ENCODE assay signal across 23 mouse cellular contexts in the genomic region with DNA sequence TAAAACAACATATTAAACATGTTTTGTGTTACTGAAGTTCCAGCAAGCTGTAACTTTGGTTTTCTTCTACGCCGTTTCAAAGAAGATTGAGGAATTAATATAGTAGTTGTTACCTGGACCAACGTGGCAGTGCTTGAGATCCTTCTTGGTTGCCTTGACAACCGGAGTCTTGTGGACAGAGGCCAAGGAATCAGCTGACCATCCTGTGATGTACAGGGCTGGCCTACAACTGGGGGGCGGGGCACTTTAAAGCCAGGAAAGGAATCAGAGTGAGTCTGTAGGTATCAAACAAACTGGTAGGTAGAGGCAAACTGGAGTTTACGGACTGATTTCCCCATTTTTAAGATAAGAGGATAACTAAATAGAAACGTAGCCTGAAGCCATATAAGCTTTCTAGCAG.
A peak's percentile ranks its signal among the peaks of the same experiment; 100 is the strongest.
DNase-seq lines count a peak whose midpoint lies in the region; ATAC-seq lines count a peak whose summit lies in the region.
"Had no signal": no experiment of that assay in that cellular context is flagged by ENCODE, and none has a peak within 500 bp of the region (broad histone marks: within the 10 kb centered on the region; RNA-seq: fewer than 3 reads in every experiment).

No protein-coding gene starts in this region.

- DNase-seq in heart, adult 11 months: peak; percentile 56
- no peak for DNase-seq in heart, postnatal 4 days
- peak; percentile 43 to 44 for DNase-seq in kidney, adult 8-10 months
- DNase-seq in NIH3T3 (ENCODE audit: low read depth): peak; percentile 37
- peak; percentile 62 to 65 for DNase-seq in kidney, postnatal 25 days
- no peak for DNase-seq in spleen, postnatal 4 days (ENCODE audit: low spot score in 2 of 2)
- no peak for DNase-seq in heart, postnatal 10 days
- DNase-seq: cerebellum, adult 2 months; gastrocnemius, postnatal 10 days; heart, adult 2 months; lung, adult 18-20 months; lung, postnatal 14 days; right cerebral cortex, postnatal 14 days; spleen, adult 18-20 months; thymus, adult 2 months had no signal

- H3K9ac ChIP-seq in kidney, embryonic 14.5 days (ENCODE audit: low read depth, low read length): no peak overlapping the region
- H3K9ac ChIP-seq: forebrain, embryonic 12.5 days; stomach, embryonic 15.5 days had no signal

- H3K4me3 ChIP-seq in kidney, embryonic 14.5 days (ENCODE audit: low read length): no peak overlapping the region
- H3K4me3 ChIP-seq: embryonic facial prominence, embryonic 10.5 days; forebrain, embryonic 12.5 days; heart, adult 2 months; left cerebral cortex, adult 2 months; limb, embryonic 10.5 days; stomach, embryonic 15.5 days had no signal

- no peak overlapping the region for H3K4me2 ChIP-seq in kidney, embryonic 14.5 days (replicated peaks; ENCODE audit: low read depth, low read length)
- H3K4me2 ChIP-seq: forebrain, embryonic 12.5 days; stomach, embryonic 15.5 days had no signal

- no peak for ATAC-seq in kidney, embryonic 14.5 days (ENCODE audit: low FRiP score, low TSS enrichment)
- ATAC-seq: inflammation-experienced regulatory T-cells, adult 6 months had no signal

- no peak overlapping the region for H3K27ac ChIP-seq in kidney, embryonic 14.5 days (ENCODE audit: low read depth, low read length)
- H3K27ac ChIP-seq: embryonic facial prominence, embryonic 10.5 days; forebrain, embryonic 12.5 days; heart, adult 2 months; left cerebral cortex, adult 2 months; limb, embryonic 10.5 days; stomach, embryonic 15.5 days had no signal

- no peaks in the 10 kb centered on the region for H3K9me3 ChIP-seq in kidney, embryonic 14.5 days (ENCODE audit: control insufficient read depth, low read length)
- H3K9me3 ChIP-seq: embryonic facial prominence, embryonic 10.5 days; forebrain, embryonic 12.5 days; G1E; limb, embryonic 10.5 days; stomach, embryonic 15.5 days had no signal

- H3K4me1 ChIP-seq in kidney, embryonic 14.5 days (ENCODE audit: control insufficient read depth, insufficient read depth, low read length): no peaks in the 10 kb centered on the region
- H3K4me1 ChIP-seq: forebrain, embryonic 12.5 days; stomach, embryonic 15.5 days had no signal

- no peaks in the 10 kb centered on the region for H3K36me3 ChIP-seq in kidney, embryonic 14.5 days (ENCODE audit: control insufficient read depth, insufficient read depth, low read length)
- H3K36me3 ChIP-seq: forebrain, embryonic 12.5 days; stomach, embryonic 15.5 days had no signal

- intact Hi-C loops in heart, postnatal 10 days (cut with DNase I): no loop called here

- H3K27me3 ChIP-seq in kidney, embryonic 14.5 days (ENCODE audit: control insufficient read depth, insufficient read depth, low read length): no peaks in the 10 kb centered on the region
- H3K27me3 ChIP-seq: forebrain, embryonic 12.5 days; stomach, embryonic 15.5 days had no signal

- WGBS in kidney, embryonic 14.5 days: 84% methylated on average over 7 of the region's 7 CpGs

Comparison
In these comparisons a context has a peak if more than half of its experiments do, and no peak if none do; other contexts are left out.
1. DNase-seq: peak in heart, adult 11 months (single experiment), kidney, adult 8-10 months (2 of 2), NIH3T3 (single experiment) and kidney, postnatal 25 days (2 of 2); none in heart, postnatal 4 days (single experiment), spleen, postnatal 4 days (0 of 2) and heart, postnatal 10 days (0 of 2).